Mouse (Mus musculus) retina, adult 2 months (tissue): Measurements from ENCODE around the gene Cyp2d26.

Experiments
- DNase-seq: peaks from one replicate; pipeline ENCODE4 v3.0.0-alpha.2; 2012; ENCODE audit warnings: low read depth, low spot score

Gene Cyp2d26

GRCm38 (mm10) chr15:82763631-82764420 lies 30.3 kb downstream of the Cyp2d26 start, which contains the start of gene Cyp2d40:
Gene Cyp2d40, minus strand, starts transcription at chr15:82764183.
- DNase-seq: no peak

GRCm38 (mm10) chr15:82748141-82748540 lies 46.0 kb downstream of the Cyp2d26 start:
- DNase-seq: no peak

- no peak for DNase-seq
Measured at GRCm38 (mm10) chr15:82747516-82747915, 46.6 kb downstream of the Cyp2d26 start.
